ENCODE assay signal across 16 mouse cellular contexts in genomic region chr17:78331438-78331837, GRCm38 (mm10).
"Had no signal": no experiment of that assay in that cellular context is flagged by ENCODE, and none has a peak within 500 bp of the region (broad histone marks: within the 10 kb centered on the region; RNA-seq: fewer than 3 reads in every experiment).

No protein-coding gene starts in this region.

- H3K27ac ChIP-seq: lung, embryonic 15.5 days; macrophage; midbrain, embryonic 13.5 days; midbrain, embryonic 15.5 days; neural tube, embryonic 12.5 days; stomach, embryonic 15.5 days had no signal

- H3K27me3 ChIP-seq: megakaryocyte, embryonic 14.5 days; midbrain, embryonic 13.5 days; midbrain, embryonic 15.5 days; neural tube, embryonic 12.5 days; stomach, embryonic 15.5 days had no signal

- H3K9me3 ChIP-seq: lung, embryonic 15.5 days; megakaryocyte, embryonic 14.5 days; midbrain, embryonic 13.5 days; midbrain, embryonic 15.5 days; neural tube, embryonic 12.5 days; stomach, embryonic 15.5 days had no signal

- H3K9ac ChIP-seq: lung, embryonic 15.5 days; midbrain, embryonic 13.5 days; midbrain, embryonic 15.5 days; neural tube, embryonic 12.5 days; stomach, embryonic 15.5 days had no signal

- DNase-seq: lung, adult 2 months; lung, postnatal 14 days; lung, postnatal 36 days; right cerebral cortex, postnatal 14 days; thymus, adult 18-20 months; thymus, postnatal 14 days; thymus, postnatal 36 days had no signal

- H3K4me2 ChIP-seq: lung, embryonic 15.5 days; midbrain, embryonic 11.5 days; midbrain, embryonic 13.5 days; midbrain, embryonic 15.5 days; neural tube, embryonic 12.5 days; stomach, embryonic 15.5 days had no signal

- H3K36me3 ChIP-seq: lung, embryonic 15.5 days; midbrain, embryonic 15.5 days had no signal

- ATAC-seq: lung, postnatal 0 days; midbrain, embryonic 13.5 days; midbrain, embryonic 15.5 days had no signal

- H3K4me1 ChIP-seq: midbrain, embryonic 15.5 days; stomach, embryonic 15.5 days had no signal

- H3K4me3 ChIP-seq: lung, embryonic 15.5 days; megakaryocyte, embryonic 14.5 days; midbrain, embryonic 13.5 days; midbrain, embryonic 15.5 days; neural tube, embryonic 12.5 days; stomach, embryonic 15.5 days had no signal
